Mouse (Mus musculus) MEL (cell line): ENCODE data around the gene Ssh1. TPM values are rescaled to one million over a fixed set of nuclear protein-coding genes. Genes with fewer than 3 reads are reported as not detected.

Experiments used
- DNase-seq: peaks from one replicate; pipeline ENCODE4 v3.0.0; 2011; ENCODE audit warnings: low read depth, low spot score
- H3K27ac ChIP-seq: 2 replicates; pipeline ENCODE4 v1.5.1; 2012; ENCODE audit warnings: low read depth, mild to moderate bottlenecking, control low read depth, low read length, moderate library complexity; ENCODE audit not compliant: control insufficient read depth
- H3K27me3 ChIP-seq, 2 experiments: fragments of 150-350 bp in 1 of 2; sonication (generic) in 1 of 2; 2 replicates each; pipeline ENCODE4 v1.6.1; 2012; ENCODE audit warnings: low read length in 2 of 2, mild to moderate bottlenecking in 2 of 2, improper control_type of control experiment in 1 of 2, moderate library complexity in 1 of 2; ENCODE audit not compliant: insufficient read depth in 2 of 2, control insufficient read depth in 1 of 2
- H3K36me3 ChIP-seq, 2 experiments: 2 replicates each; pipeline ENCODE4 v1.6.1; 2012 to 2014; ENCODE audit warnings: low read length in 2 of 2, improper control_type of control experiment in 1 of 2, inconsistent platforms in 1 of 2, mild to moderate bottlenecking in 1 of 2; ENCODE audit not compliant: insufficient read depth in 2 of 2, control insufficient read depth in 1 of 2
- H3K4me1 ChIP-seq, 2 experiments: fragments of 150-350 bp in 1 of 2; sonication (generic) in 1 of 2; 2 replicates each; pipeline ENCODE4 v1.6.1; 2012; ENCODE audit warnings: low read length in 2 of 2, improper control_type of control experiment in 1 of 2, mild to moderate bottlenecking in 1 of 2; ENCODE audit not compliant: insufficient read depth in 2 of 2, control insufficient read depth in 1 of 2
- H3K4me3 ChIP-seq, 2 experiments: fragments of 150-350 bp in 1 of 2; sonication (generic) in 1 of 2; 2 replicates each; pipeline ENCODE4 v1.5.1; 2012; ENCODE audit warnings: low read depth in 2 of 2, low read length in 2 of 2, mild to moderate bottlenecking in 2 of 2, moderate library complexity in 2 of 2, control low read depth in 1 of 2, improper control_type of control experiment in 1 of 2; ENCODE audit not compliant: control insufficient read depth in 1 of 2, insufficient read depth in 1 of 2
- H3K79me2 ChIP-seq: 2 replicates; pipeline ENCODE4 v1.6.1; 2012; ENCODE audit warnings: mild to moderate bottlenecking, low read length, moderate library complexity; ENCODE audit not compliant: control insufficient read depth, poor library complexity, insufficient read depth
- H3K9ac ChIP-seq: 2 replicates; pipeline ENCODE4 v1.6.1; 2012; ENCODE audit warnings: low read depth, mild to moderate bottlenecking, control low read depth, low read length, moderate library complexity; ENCODE audit not compliant: control insufficient read depth, poor library complexity, severe bottlenecking
- H3K9me3 ChIP-seq: fragments of 150-350 bp; sonication (generic); replicated peaks from 2 replicates; pipeline ENCODE4 v1.6.1; 2012; ENCODE audit warnings: mild to moderate bottlenecking, low read length, improper control_type of control experiment, moderate library complexity; ENCODE audit not compliant: insufficient read depth
- BHLHE40 ChIP-seq: IDR thresholded peaks from 2 replicates; pipeline ENCODE4 v1.6.1; 2012; ENCODE audit warnings: low read depth, mild to moderate bottlenecking, inconsistent platforms, low read length, improper control_type of control experiment, borderline replicate concordance
- CTCF ChIP-seq, 3 experiments: IDR thresholded peaks in 2 of 3; conservative IDR thresholded peaks in 1 of 3; 2 replicates each; pipeline ENCODE4 v1.5.1; 2011 to 2012; ENCODE audit warnings: low read length in 3 of 3, low read depth in 2 of 3, mild to moderate bottlenecking in 2 of 3, improper control_type of control experiment in 1 of 3, inconsistent platforms in 1 of 3, mixed read lengths in 1 of 3, moderate library complexity in 1 of 3; ENCODE audit not compliant: control insufficient read depth in 1 of 3, insufficient read depth in 1 of 3, poor library complexity in 1 of 3, severe bottlenecking in 1 of 3
- E2F4 ChIP-seq: IDR thresholded peaks from 2 replicates; pipeline ENCODE4 v1.6.1; 2011; ENCODE audit warnings: low read depth, low read length, improper control_type of control experiment, borderline replicate concordance
- ELF1 ChIP-seq: IDR thresholded peaks from 2 replicates; pipeline ENCODE4 v1.6.1; 2014; ENCODE audit warnings: low read depth, mild to moderate bottlenecking, inconsistent platforms, low read length, improper control_type of control experiment, moderate library complexity
- EP300 ChIP-seq, 2 experiments: IDR thresholded peaks; 2 replicates each; pipeline ENCODE4 v1.6.1; 2011; ENCODE audit warnings: improper control_type of control experiment in 2 of 2, low read length in 2 of 2, low read depth in 1 of 2, mild to moderate bottlenecking in 1 of 2
- HCFC1 ChIP-seq: IDR thresholded peaks from 2 replicates; pipeline ENCODE4 v1.6.1; 2012; ENCODE audit warnings: low read depth, mild to moderate bottlenecking, inconsistent platforms, low read length, improper control_type of control experiment, moderate library complexity
- KAT2A ChIP-seq: conservative IDR thresholded peaks from 2 replicates; pipeline ENCODE4 v1.6.1; 2012; ENCODE audit warnings: low read depth, low read length, improper control_type of control experiment, inconsistent platforms
- MAX ChIP-seq: IDR thresholded peaks from 2 replicates; pipeline ENCODE4 v1.6.1; 2011; ENCODE audit warnings: low read length, improper control_type of control experiment
- MEF2A ChIP-seq: IDR thresholded peaks from 2 replicates; pipeline ENCODE4 v1.6.1; 2014; ENCODE audit warnings: low read depth, mild to moderate bottlenecking, inconsistent platforms, low read length, improper control_type of control experiment; ENCODE audit not compliant: poor library complexity, insufficient replicate concordance, severe bottlenecking; ENCODE audit errors: extremely low read depth
- MYB ChIP-seq: IDR thresholded peaks from 2 replicates; pipeline ENCODE4 v1.6.1; 2011; ENCODE audit warnings: mild to moderate bottlenecking, low read depth, low read length, improper control_type of control experiment
- MYC ChIP-seq: IDR thresholded peaks from 2 replicates; pipeline ENCODE4 v1.6.1; 2011; ENCODE audit warnings: low read depth, mild to moderate bottlenecking, low read length, improper control_type of control experiment, moderate library complexity
- NELFE ChIP-seq: IDR thresholded peaks from 2 replicates; pipeline ENCODE4 v1.6.1; 2011; ENCODE audit warnings: low read depth, low read length, improper control_type of control experiment
- POLR2AphosphoS2 ChIP-seq: IDR thresholded peaks from 2 replicates; pipeline ENCODE4 v1.6.1; 2011; ENCODE audit warnings: low read length, improper control_type of control experiment
- RCOR1 ChIP-seq: IDR thresholded peaks from 2 replicates; pipeline ENCODE4 v1.6.1; 2012; ENCODE audit warnings: low read depth, mild to moderate bottlenecking, inconsistent platforms, low read length, improper control_type of control experiment
- SMC3 ChIP-seq: IDR thresholded peaks from 2 replicates; pipeline ENCODE4 v1.6.1; 2011; ENCODE audit warnings: low read depth, low read length, improper control_type of control experiment
- UBTF ChIP-seq: IDR thresholded peaks from 2 replicates; pipeline ENCODE4 v1.6.1; 2012; ENCODE audit warnings: low read depth, mild to moderate bottlenecking, inconsistent platforms, low read length, improper control_type of control experiment, moderate library complexity, borderline replicate concordance; ENCODE audit not compliant: insufficient read depth
- ZNF384 ChIP-seq: IDR thresholded peaks from 2 replicates; pipeline ENCODE4 v1.6.1; 2012; ENCODE audit warnings: low read depth, mild to moderate bottlenecking, inconsistent platforms, low read length, improper control_type of control experiment
- polyA plus RNA-seq, 2 experiments: library from polyadenylated mRNA; stranded (reverse) in 1 of 2; unstranded in 1 of 2; fragments of >175 nt in 1 of 2; fragments of >200 nt in 1 of 2; gene quantifications; 2 replicates each; pipeline versions ENCODE4 v1.2.1 to v1.2.4; 2012; ENCODE audit warnings: low replicate concordance in 2 of 2, low read depth in 1 of 2; ENCODE audit not compliant: insufficient read length in 2 of 2, insufficient read depth in 1 of 2, missing spikeins in 1 of 2
- total RNA-seq: library from RNA; depleted of rRNA; stranded (reverse); fragments of 300-350 nt; gene quantifications from 2 replicates; pipeline ENCODE4 v1.2.3, GENCODE M21; 2012

Ssh1 gene
- total and polyA plus RNA-seq, 3 experiments = 2.3 to 6.8 TPM; not detected in 1

- no peaks in the 10 kb centered on the region for H3K9me3 ChIP-seq
- H3K36me3 ChIP-seq = no peaks in the 10 kb centered on the region
- no peak overlapping the region for H3K27ac ChIP-seq
- H3K4me1 ChIP-seq = no peaks in the 10 kb centered on the region
- TF ChIP-seq ZNF384 (no peak), NELFE (no peak), SMC3 (no peak)
- no peak overlapping the region for H3K9ac ChIP-seq
- no peaks in the 10 kb centered on the region for H3K27me3 ChIP-seq
- H3K4me3 ChIP-seq = no peak overlapping the region
- no peak for DNase-seq
- H3K79me2 ChIP-seq = no peaks in the 10 kb centered on the region
Measured at GRCm38 (mm10) chr5:114035111-114035510, 41.4 kb upstream of the Ssh1 start.

- Histone ChIP-seq H3K9me3 (no peaks in the 10 kb centered on the region), H3K4me3 (no peak overlapping the region), H3K36me3 (no peaks in the 10 kb centered on the region), H3K79me2 (no peaks in the 10 kb centered on the region), H3K27me3 (no peaks in the 10 kb centered on the region), H3K4me1 (no peaks in the 10 kb centered on the region), H3K9ac (no peak overlapping the region), H3K27ac (no peak overlapping the region)
- no peak for TF ChIP-seq MEF2A
- no peak for TF ChIP-seq UBTF
- TF ChIP-seq HCFC1 = no peak
- TF ChIP-seq MYB = no peak
- no peak for TF ChIP-seq CTCF (IDR thresholded peaks at IDR 0.05 in 2 of 3, conservative IDR thresholded peaks at IDR 0.05 in 1 of 3; ENCODE audit: control insufficient read depth in 1 of 3, insufficient read depth in 1 of 3, low read depth in 2 of 3, low read length in 3 of 3, poor library complexity in 1 of 3, severe bottlenecking in 1 of 3)
- TF ChIP-seq RCOR1 = no peak
- TF ChIP-seq BHLHE40 = no peak
- TF ChIP-seq KAT2A = no peak
- TF ChIP-seq E2F4 = no peak
- no peak for TF ChIP-seq MYC
- no peak for TF ChIP-seq ZNF384
- no peak for TF ChIP-seq EP300 (IDR thresholded peaks at IDR 0.05; ENCODE audit: low read depth in 1 of 2, low read length in 2 of 2)
- TF ChIP-seq MAX = no peak
- TF ChIP-seq ELF1 = no peak
- TF ChIP-seq POLR2AphosphoS2 = no peak
- DNase-seq = no peak
Measured at GRCm38 (mm10) chr5:114034393-114034792, 40.7 kb upstream of the Ssh1 start.
